ENCODE assay signal across 17 mouse cellular contexts in the genomic region with DNA sequence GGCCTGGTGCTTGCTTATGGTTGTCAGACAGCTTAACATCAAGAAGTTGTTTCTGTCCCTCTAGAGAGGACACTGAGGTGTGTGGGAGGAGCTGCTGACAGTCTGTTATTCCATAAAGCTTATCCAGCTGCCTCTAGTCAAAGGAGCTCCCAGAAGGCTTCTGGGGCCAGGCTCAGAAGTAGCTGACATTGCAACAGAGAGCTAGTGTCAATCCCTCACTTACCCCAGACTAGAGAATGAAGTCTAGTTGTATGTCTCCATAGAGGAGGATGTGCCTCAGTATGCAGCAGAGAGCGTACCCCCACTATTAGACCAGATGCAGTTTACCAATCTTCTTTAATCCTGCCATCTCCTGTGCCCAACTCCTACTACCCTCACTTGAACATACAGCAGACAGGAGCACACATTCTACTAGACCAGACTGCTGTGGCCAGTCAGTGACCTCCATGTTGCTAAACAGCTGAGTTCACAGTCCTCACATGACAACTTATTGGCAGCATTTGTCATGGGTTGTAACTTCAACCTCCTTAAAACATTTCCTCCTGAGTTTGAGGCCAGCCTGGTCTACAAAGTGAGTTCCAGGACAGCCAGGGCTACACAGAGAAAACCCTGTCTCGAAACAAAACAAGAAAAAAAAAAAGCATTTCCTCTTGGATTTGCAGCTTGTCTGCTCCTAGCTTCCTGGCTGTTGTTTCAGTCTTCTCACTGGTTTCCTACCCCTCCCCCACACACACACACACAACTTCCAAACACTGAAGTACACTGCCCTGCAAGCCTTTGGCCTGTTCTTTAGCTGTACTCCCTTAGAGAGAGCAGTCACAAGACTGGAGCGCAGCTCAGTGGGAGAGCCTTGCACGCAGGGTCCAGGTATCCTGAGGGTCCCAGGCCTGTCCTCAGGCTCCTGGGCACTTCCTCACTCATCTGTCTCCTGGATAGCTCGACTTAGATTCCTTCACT. TPM values are rescaled to one million over a fixed set of nuclear protein-coding genes. Genes with fewer than 3 reads are reported as not detected.
DNase-seq lines count a peak whose midpoint lies in the region; ATAC-seq and TF ChIP-seq lines count a peak whose summit lies in the region.
"Had no signal": no experiment of that assay in that cellular context is flagged by ENCODE, and none has a peak within 500 bp of the region (broad histone marks: within the 10 kb centered on the region; RNA-seq: fewer than 3 reads in every experiment).

No protein-coding gene starts in this region.

- peaks cover 8% of the 10 kb centered on the region; the same call in 1 of the 2 replicates for H3K36me3 ChIP-seq in heart, embryonic 13.5 days
- H3K36me3 ChIP-seq in kidney, postnatal 0 days (ENCODE audit: insufficient read depth, low read length), result peaks cover 15% of the 10 kb centered on the region; the same call in 1 of the 2 replicates
- peaks cover 3% of the 10 kb centered on the region; the same call in 1 of the 2 replicates for H3K36me3 ChIP-seq in liver, embryonic 13.5 days
- peaks cover 6% of the 10 kb centered on the region for H3K36me3 ChIP-seq in midbrain, embryonic 15.5 days (replicated peaks)
- H3K36me3 ChIP-seq: intestine, embryonic 15.5 days had no signal

- H3K4me1 ChIP-seq in heart, embryonic 13.5 days, result peaks cover 41% of the 10 kb centered on the region
- peaks cover 7% of the 10 kb centered on the region for H3K4me1 ChIP-seq in kidney, postnatal 0 days (replicated peaks; ENCODE audit: insufficient read depth, low read length)
- peaks cover 55% of the 10 kb centered on the region for H3K4me1 ChIP-seq in liver, embryonic 13.5 days (replicated peaks)
- peaks cover 12% of the 10 kb centered on the region for H3K4me1 ChIP-seq in midbrain, embryonic 15.5 days

- WGBS in heart, embryonic 13.5 days, result 65% methylated on average over 5 of the region's 5 CpGs
- 68% methylated on average over 5 of the region's 5 CpGs for WGBS in kidney, postnatal 0 days
- WGBS in liver, embryonic 13.5 days (ENCODE audit: insufficient replicate concordance), result 68% methylated on average over 5 of the region's 5 CpGs
- WGBS in midbrain, embryonic 15.5 days, result 83% methylated on average over 5 of the region's 5 CpGs

- no peak for DNase-seq in heart, adult 11 months
- no peak for DNase-seq in kidney, postnatal 0 days (ENCODE audit: low spot score)
- DNase-seq in kidney, postnatal 4 days, result no peak
- DNase-seq in NIH3T3 (ENCODE audit: low read depth), result peak; percentile 30
- no peak for DNase-seq in liver, embryonic 13.5 days
- DNase-seq: B cell, adult 2 months; cerebellum, adult 2 months; gastrocnemius, postnatal 10 days; heart, postnatal 36 days; layer of hippocampus, postnatal 36 days; retina, postnatal 1 day had no signal

- ATAC-seq in heart, embryonic 13.5 days (ENCODE audit: extremely low read depth, insufficient number of reproducible peaks, low FRiP score, low TSS enrichment), result no peak
- ATAC-seq in kidney, postnatal 0 days (replicated peaks; ENCODE audit: low FRiP score, low read depth), result no peak
- no peak for ATAC-seq in liver, embryonic 13.5 days (ENCODE audit: low read depth)
- ATAC-seq in midbrain, embryonic 15.5 days (replicated peaks), result no peak
- ATAC-seq: intestine, embryonic 15.5 days had no signal

- no peak overlapping the region for H3K4me2 ChIP-seq in heart, embryonic 13.5 days
- H3K4me2 ChIP-seq in kidney, postnatal 0 days (ENCODE audit: low read length), result no peak overlapping the region
- no peak overlapping the region for H3K4me2 ChIP-seq in liver, embryonic 13.5 days
- H3K4me2 ChIP-seq in midbrain, embryonic 15.5 days, result no peak overlapping the region
- H3K4me2 ChIP-seq: forebrain, embryonic 12.5 days; hindbrain, embryonic 15.5 days; intestine, embryonic 15.5 days; limb, embryonic 13.5 days had no signal

- TF ChIP-seq CTCF in kidney, postnatal 0 days (IDR thresholded peaks at IDR 0.05; ENCODE audit: low read depth), result no peak

- H3K4me3 ChIP-seq in heart, embryonic 13.5 days, result no peak overlapping the region
- H3K4me3 ChIP-seq in kidney, postnatal 0 days (replicated peaks; ENCODE audit: low read depth, low read length), result no peak overlapping the region
- no peak overlapping the region for H3K4me3 ChIP-seq in liver, embryonic 13.5 days (replicated peaks)
- no peak overlapping the region for H3K4me3 ChIP-seq in midbrain, embryonic 15.5 days
- H3K4me3 ChIP-seq: forebrain, embryonic 12.5 days; hindbrain, embryonic 15.5 days; intestine, embryonic 15.5 days; limb, embryonic 13.5 days had no signal

- H3K9ac ChIP-seq in heart, embryonic 13.5 days, result no peak overlapping the region
- no peak overlapping the region for H3K9ac ChIP-seq in kidney, postnatal 0 days (ENCODE audit: low read depth, low read length)
- no peak overlapping the region for H3K9ac ChIP-seq in liver, embryonic 13.5 days
- H3K9ac ChIP-seq in midbrain, embryonic 15.5 days, result no peak overlapping the region
- H3K9ac ChIP-seq: forebrain, embryonic 12.5 days; hindbrain, embryonic 15.5 days; intestine, embryonic 15.5 days; limb, embryonic 13.5 days had no signal

- H3K27me3 ChIP-seq in heart, embryonic 13.5 days (replicated peaks), result no peaks in the 10 kb centered on the region
- H3K27me3 ChIP-seq in kidney, postnatal 0 days (ENCODE audit: insufficient read depth, low read length), result no peaks in the 10 kb centered on the region
- no peaks in the 10 kb centered on the region for H3K27me3 ChIP-seq in liver, embryonic 13.5 days
- no peaks in the 10 kb centered on the region for H3K27me3 ChIP-seq in midbrain, embryonic 15.5 days (replicated peaks)
- H3K27me3 ChIP-seq: forebrain, embryonic 12.5 days; hindbrain, embryonic 15.5 days; intestine, embryonic 15.5 days; limb, embryonic 13.5 days had no signal

- no peaks in the 10 kb centered on the region for H3K9me3 ChIP-seq in heart, embryonic 13.5 days
- H3K9me3 ChIP-seq in kidney, postnatal 0 days (replicated peaks; ENCODE audit: low read length), result no peaks in the 10 kb centered on the region
- H3K9me3 ChIP-seq in liver, embryonic 13.5 days (replicated peaks), result no peaks in the 10 kb centered on the region
- H3K9me3 ChIP-seq in midbrain, embryonic 15.5 days, result no peaks in the 10 kb centered on the region
- H3K9me3 ChIP-seq: forebrain, embryonic 12.5 days; hindbrain, embryonic 15.5 days; intestine, embryonic 15.5 days; limb, embryonic 13.5 days had no signal

- H3K27ac ChIP-seq in heart, embryonic 13.5 days (replicated peaks), result peak overlapping the region; percentile 39
- peak overlapping the region; percentile 27; the same call in 1 of the 2 replicates for H3K27ac ChIP-seq in kidney, postnatal 0 days
- 0 out of 2 replicates have a peak overlapping the region, but pooled peaks have one; percentile 30 for H3K27ac ChIP-seq in liver, embryonic 13.5 days
- no peak overlapping the region for H3K27ac ChIP-seq in midbrain, embryonic 15.5 days
- H3K27ac ChIP-seq: forebrain, embryonic 12.5 days; hindbrain, embryonic 15.5 days; intestine, embryonic 15.5 days; limb, embryonic 13.5 days had no signal

RNA-seq across cellular contexts. Expression of a gene that starts 4.6 kb away (rescaled TPM):
- 12.8 and 13.0 TPM in 2 replicates for polyA plus RNA-seq in heart, embryonic 13.5 days (2015; fragmentation: Nextera tagmentation; extraction: Ambion mirVana)
- 20.8 and 22.9 TPM in 2 replicates for polyA plus RNA-seq in kidney, postnatal 0 days (2015; fragmentation: Nextera tagmentation; extraction: Ambion mirVana)
- 8.1 and 8.5 TPM in 2 replicates for polyA plus RNA-seq in liver, embryonic 13.5 days (2015; fragmentation: Nextera tagmentation; extraction: Ambion mirVana)
- 38.1 and 39.3 TPM in 2 replicates for polyA plus RNA-seq in midbrain, embryonic 15.5 days (2015; fragmentation: Nextera tagmentation; extraction: Ambion mirVana)

RNA-seq across cellular contexts. Expression of a gene that starts 31.8 kb away (rescaled TPM):
- polyA plus RNA-seq in heart, embryonic 13.5 days (2015; fragmentation: Nextera tagmentation; extraction: Ambion mirVana), result 265 and 277 TPM in 2 replicates
- 326 and 333 TPM in 2 replicates for polyA plus RNA-seq in kidney, postnatal 0 days (2015; fragmentation: Nextera tagmentation; extraction: Ambion mirVana)
- polyA plus RNA-seq in liver, embryonic 13.5 days (2015; fragmentation: Nextera tagmentation; extraction: Ambion mirVana), result 132 and 133 TPM in 2 replicates
- 392 and 438 TPM in 2 replicates for polyA plus RNA-seq in midbrain, embryonic 15.5 days (2015; fragmentation: Nextera tagmentation; extraction: Ambion mirVana)

RNA-seq across cellular contexts. Expression of a gene that starts 31.9 kb away (rescaled TPM):
- 22.2 and 25.2 TPM in 2 replicates for polyA plus RNA-seq in heart, embryonic 13.5 days (2015; fragmentation: Nextera tagmentation; extraction: Ambion mirVana)
- 53.4 and 62.1 TPM in 2 replicates for polyA plus RNA-seq in kidney, postnatal 0 days (2015; fragmentation: Nextera tagmentation; extraction: Ambion mirVana)
- 11.4 and 12.1 TPM in 2 replicates for polyA plus RNA-seq in liver, embryonic 13.5 days (2015; fragmentation: Nextera tagmentation; extraction: Ambion mirVana)
- 54.6 and 57.9 TPM in 2 replicates for polyA plus RNA-seq in midbrain, embryonic 15.5 days (2015; fragmentation: Nextera tagmentation; extraction: Ambion mirVana)

RNA-seq across cellular contexts. Expression of a gene that starts 47.6 kb away (rescaled TPM):
- polyA plus RNA-seq in heart, embryonic 13.5 days (2015; fragmentation: Nextera tagmentation; extraction: Ambion mirVana), result 26.5 and 26.8 TPM in 2 replicates
- polyA plus RNA-seq in kidney, postnatal 0 days (2015; fragmentation: Nextera tagmentation; extraction: Ambion mirVana), result 28.5 and 30.3 TPM in 2 replicates
- 10.9 and 13.7 TPM in 2 replicates for polyA plus RNA-seq in liver, embryonic 13.5 days (2015; fragmentation: Nextera tagmentation; extraction: Ambion mirVana)
- polyA plus RNA-seq in midbrain, embryonic 15.5 days (2015; fragmentation: Nextera tagmentation; extraction: Ambion mirVana), result 42.8 and 43.2 TPM in 2 replicates

RNA-seq across cellular contexts. Expression of a gene that starts 59.6 kb away (rescaled TPM):
- 1.1 and 2.9 TPM in 2 replicates for polyA plus RNA-seq in heart, embryonic 13.5 days (2015; fragmentation: Nextera tagmentation; extraction: Ambion mirVana)
- polyA plus RNA-seq in kidney, postnatal 0 days (2015; fragmentation: Nextera tagmentation; extraction: Ambion mirVana), result 8.5 and 9.6 TPM in 2 replicates
- 0.49 and 0.99 TPM in 2 replicates for polyA plus RNA-seq in liver, embryonic 13.5 days (2015; fragmentation: Nextera tagmentation; extraction: Ambion mirVana)
- polyA plus RNA-seq in midbrain, embryonic 15.5 days (2015; fragmentation: Nextera tagmentation; extraction: Ambion mirVana), result 1.9 and 2.3 TPM in 2 replicates
